ENCODE assay signal across 1 mouse cellular context in genomic region chr16:18341605-18342004, GRCm38 (mm10).
TF ChIP-seq lines count a peak whose summit lies in the region.

No protein-coding gene starts in this region.

TF ChIP-seq in MEL, 35 proteins besides CTCF, POLR2A, EP300 and RAD21 (continued from another document):
- no peak for TF ChIP-seq TAL1 (IDR thresholded peaks at IDR 0.05; ENCODE audit: low read length)
- TF ChIP-seq USF1 (IDR thresholded peaks at IDR 0.05; ENCODE audit: low read depth, low read length), result no peak
- TF ChIP-seq POLR2AphosphoS2 (IDR thresholded peaks at IDR 0.05; ENCODE audit: low read length), result no peak
- TF ChIP-seq MAZ (IDR thresholded peaks at IDR 0.05; ENCODE audit: low read depth, low read length), result no peak
- TF ChIP-seq MXI1 (IDR thresholded peaks at IDR 0.05; ENCODE audit: low read depth, low read length), result no peak
- TF ChIP-seq MAFK (IDR thresholded peaks at IDR 0.05; ENCODE audit: borderline replicate concordance, low read depth, low read length), result no peak
- TF ChIP-seq ZMIZ1 (IDR thresholded peaks at IDR 0.05; ENCODE audit: low read depth, low read length), result no peak
- TF ChIP-seq ETS1 (IDR thresholded peaks at IDR 0.05; ENCODE audit: low read depth, low read length), result no peak
